20 mouse cellular contexts compared by ENCODE assay signal in the genomic region with DNA sequence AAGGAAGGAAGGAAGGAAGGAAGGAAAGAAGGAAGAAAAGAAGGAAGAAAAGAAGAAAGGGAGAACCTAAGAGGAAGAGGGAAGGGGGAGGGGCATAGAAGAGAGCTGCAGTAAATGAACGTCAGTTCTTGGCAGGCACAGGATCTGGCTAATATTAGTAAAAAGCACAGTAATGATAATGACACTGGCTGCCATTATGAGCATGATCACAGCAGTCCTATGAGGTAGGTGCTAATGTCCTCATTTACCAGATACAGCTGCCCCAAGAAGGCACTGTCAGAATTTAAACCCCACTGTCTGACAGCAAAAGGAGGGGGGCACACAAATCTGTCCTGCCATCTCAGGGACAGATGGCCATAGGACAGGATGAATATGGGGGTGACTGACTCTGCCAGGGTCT.
DNase-seq lines count a peak whose midpoint lies in the region; ATAC-seq and TF ChIP-seq lines count a peak whose summit lies in the region.
"Had no signal": no experiment of that assay in that cellular context is flagged by ENCODE, and none has a peak within 500 bp of the region (broad histone marks: within the 10 kb centered on the region; RNA-seq: fewer than 3 reads in every experiment).

No protein-coding gene starts in this region.

- TF ChIP-seq CTCF in brain, embryonic 14.5 days (IDR thresholded peaks at IDR 0.05; ENCODE audit: borderline replicate concordance, extremely low read depth, insufficient read depth, insufficient read length) = no peak

- H3K27ac ChIP-seq in forebrain, embryonic 14.5 days (ENCODE audit: low read depth, low read length) = no peak overlapping the region
- no peak overlapping the region for H3K27ac ChIP-seq in forebrain, embryonic 12.5 days
- H3K27ac ChIP-seq in hindbrain, embryonic 16.5 days (ENCODE audit: low read depth, low read length) = no peak overlapping the region
- no peak overlapping the region for H3K27ac ChIP-seq in hindbrain, embryonic 11.5 days (ENCODE audit: low read depth, low read length)
- H3K27ac ChIP-seq: forebrain, embryonic 10.5 days; gastrocnemius, adult 2 months had no signal

- no peak for TF ChIP-seq POLR2A in brain, embryonic 14.5 days (IDR thresholded peaks at IDR 0.05; ENCODE audit: borderline replicate concordance, extremely low read depth, insufficient read depth, insufficient read length, poor library complexity, severe bottlenecking)

- WGBS in forebrain, embryonic 14.5 days = 35% methylated on average over 1 of the region's 1 CpGs
- WGBS in forebrain, embryonic 12.5 days = 71% methylated on average over 1 of the region's 1 CpGs
- 50% methylated on average over 1 of the region's 1 CpGs for WGBS in hindbrain, embryonic 16.5 days
- 65% methylated on average over 1 of the region's 1 CpGs for WGBS in hindbrain, embryonic 11.5 days

- H3K36me3 ChIP-seq in forebrain, embryonic 14.5 days (ENCODE audit: control insufficient read depth, insufficient read depth, low read length) = no peaks in the 10 kb centered on the region
- no peaks in the 10 kb centered on the region for H3K36me3 ChIP-seq in forebrain, embryonic 12.5 days (replicated peaks)
- no peaks in the 10 kb centered on the region for H3K36me3 ChIP-seq in hindbrain, embryonic 16.5 days (ENCODE audit: control insufficient read depth, insufficient read depth, low read length)
- H3K36me3 ChIP-seq in hindbrain, embryonic 11.5 days (ENCODE audit: control insufficient read depth, insufficient read depth, low read length) = no peaks in the 10 kb centered on the region
- H3K36me3 ChIP-seq: forebrain, embryonic 10.5 days had no signal

- no peak overlapping the region for H3K4me2 ChIP-seq in forebrain, embryonic 14.5 days (ENCODE audit: low read length)
- no peak overlapping the region for H3K4me2 ChIP-seq in forebrain, embryonic 12.5 days
- H3K4me2 ChIP-seq in hindbrain, embryonic 16.5 days (ENCODE audit: low read length) = no peak overlapping the region
- no peak overlapping the region for H3K4me2 ChIP-seq in hindbrain, embryonic 11.5 days (replicated peaks; ENCODE audit: low read depth, low read length)
- H3K4me2 ChIP-seq: heart, embryonic 11.5 days had no signal

- no peak overlapping the region for H3K4me3 ChIP-seq in forebrain, embryonic 14.5 days (ENCODE audit: low read depth, low read length)
- no peak overlapping the region for H3K4me3 ChIP-seq in forebrain, embryonic 12.5 days (replicated peaks)
- no peak overlapping the region for H3K4me3 ChIP-seq in hindbrain, embryonic 16.5 days (ENCODE audit: low read length)
- no peak overlapping the region for H3K4me3 ChIP-seq in hindbrain, embryonic 11.5 days (ENCODE audit: low read depth, low read length)
- H3K4me3 ChIP-seq: forebrain, embryonic 10.5 days; gastrocnemius, adult 2 months had no signal

- no peak overlapping the region for H3K9ac ChIP-seq in forebrain, embryonic 14.5 days (ENCODE audit: low read length)
- H3K9ac ChIP-seq in forebrain, embryonic 12.5 days = no peak overlapping the region
- H3K9ac ChIP-seq in hindbrain, embryonic 16.5 days (ENCODE audit: low read depth, low read length) = no peak overlapping the region
- no peak overlapping the region for H3K9ac ChIP-seq in hindbrain, embryonic 11.5 days (ENCODE audit: low read depth, low read length)

- no peak for ATAC-seq in forebrain, embryonic 14.5 days
- no peak for ATAC-seq in forebrain, embryonic 12.5 days (ENCODE audit: low FRiP score)
- 0 out of 2 replicates have a peak, but pooled peaks have one; percentile 13 for ATAC-seq in hindbrain, embryonic 16.5 days
- no peak for ATAC-seq in hindbrain, embryonic 11.5 days (ENCODE audit: low FRiP score)
- ATAC-seq: CD4-positive, CD25-positive, alpha-beta regulatory T cell, adult 4 months; forebrain, embryonic 16.5 days; intestine, postnatal 0 days had no signal

- H3K9me3 ChIP-seq in forebrain, embryonic 14.5 days (replicated peaks; ENCODE audit: control insufficient read depth, low read length) = no peaks in the 10 kb centered on the region
- H3K9me3 ChIP-seq in forebrain, embryonic 12.5 days = no peaks in the 10 kb centered on the region
- H3K9me3 ChIP-seq in hindbrain, embryonic 16.5 days (ENCODE audit: control insufficient read depth, low read length) = no peaks in the 10 kb centered on the region
- H3K9me3 ChIP-seq in hindbrain, embryonic 11.5 days (ENCODE audit: control insufficient read depth, low read length) = no peaks in the 10 kb centered on the region
- H3K9me3 ChIP-seq: forebrain, embryonic 10.5 days had no signal

- H3K4me1 ChIP-seq in forebrain, embryonic 14.5 days (ENCODE audit: control insufficient read depth, insufficient read depth, low read length) = no peaks in the 10 kb centered on the region
- H3K4me1 ChIP-seq in forebrain, embryonic 12.5 days = no peaks in the 10 kb centered on the region
- H3K4me1 ChIP-seq in hindbrain, embryonic 16.5 days (ENCODE audit: control insufficient read depth, insufficient read depth, low read depth, low read length) = peaks cover 10% of the 10 kb centered on the region
- H3K4me1 ChIP-seq in hindbrain, embryonic 11.5 days (replicated peaks; ENCODE audit: control insufficient read depth, insufficient read depth, low read length) = no peaks in the 10 kb centered on the region

- peak; percentile 39 for DNase-seq in forebrain, embryonic 14.5 days (ENCODE audit: low spot score)
- DNase-seq in hindbrain, embryonic 11.5 days (ENCODE audit: low spot score) = no peak
- DNase-seq in brain, embryonic 14.5 days (ENCODE audit: low read depth) = peak; percentile 51
- no peak for DNase-seq in lung, postnatal 14 days
- DNase-seq: adrenal gland, adult 2 months; adrenal gland, postnatal 14 days; cerebellum, adult 2 months; cerebellum, adult 9-11 months; cerebellum, postnatal 36 days; gastrocnemius, adult 2 months; gastrocnemius, postnatal 14 days; heart, adult 11 months; kidney, adult 8-10 months had no signal

- H3K27me3 ChIP-seq in forebrain, embryonic 14.5 days (replicated peaks; ENCODE audit: control insufficient read depth, insufficient read depth, low read length) = no peaks in the 10 kb centered on the region
- H3K27me3 ChIP-seq in forebrain, embryonic 12.5 days = no peaks in the 10 kb centered on the region
- H3K27me3 ChIP-seq in hindbrain, embryonic 16.5 days (replicated peaks; ENCODE audit: control insufficient read depth, insufficient read depth, low read length) = no peaks in the 10 kb centered on the region
- no peaks in the 10 kb centered on the region for H3K27me3 ChIP-seq in hindbrain, embryonic 11.5 days (ENCODE audit: control insufficient read depth, insufficient read depth, low read length)

Comparison
In these comparisons a context has a peak if more than half of its experiments do, and no peak if none do; other contexts are left out.
1. DNase-seq: peak in forebrain, embryonic 14.5 days (single experiment) and brain, embryonic 14.5 days (single experiment); none in hindbrain, embryonic 11.5 days (single experiment) and lung, postnatal 14 days (single experiment).